ENCODE assay signal across 10 mouse cellular contexts in the genomic region with DNA sequence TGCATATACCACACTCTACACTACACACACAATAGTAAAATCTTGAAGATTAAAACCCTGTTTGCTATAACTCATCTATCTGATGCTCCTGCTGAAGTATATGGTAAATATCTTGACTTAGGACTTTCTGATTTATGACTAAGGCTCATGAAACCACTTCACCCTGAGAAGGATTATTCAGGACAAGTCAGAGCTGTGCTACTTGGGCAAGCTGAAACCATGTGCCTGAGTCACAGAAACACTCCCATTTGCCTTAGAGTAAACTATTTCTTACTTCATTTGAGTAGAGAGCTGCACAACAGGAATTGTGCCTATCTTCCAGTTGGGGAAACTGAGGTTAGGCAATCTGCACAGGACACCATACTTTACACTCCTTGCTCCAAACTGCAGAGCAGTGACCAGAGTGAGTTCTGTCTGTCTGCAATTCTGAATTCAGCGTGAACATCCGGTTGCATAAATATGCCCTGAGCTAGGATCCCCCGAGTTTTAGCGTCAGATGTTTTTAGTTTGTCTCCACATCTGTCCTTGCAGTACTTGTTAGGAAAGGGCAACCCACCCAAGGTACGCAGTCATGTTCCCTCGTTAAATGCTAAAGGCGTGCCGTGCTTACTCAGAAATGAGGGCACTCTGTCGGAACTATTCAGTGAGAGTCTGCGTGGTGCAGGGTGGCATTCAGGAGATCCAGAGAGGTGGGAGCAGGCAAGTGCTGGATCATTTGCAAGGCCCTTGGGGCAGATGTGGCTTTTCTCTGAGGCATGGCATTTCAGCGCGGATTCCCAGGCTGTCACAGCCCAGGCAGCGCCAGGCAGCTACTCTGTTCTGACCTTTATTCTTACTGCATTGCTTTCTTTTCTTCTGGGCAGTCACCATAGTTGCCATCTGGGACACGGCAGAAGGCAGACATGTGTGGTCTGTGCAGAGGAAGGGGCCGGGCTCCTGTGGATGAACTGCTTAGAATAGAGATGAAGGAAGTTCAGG. TPM values are rescaled to one million over a fixed set of nuclear protein-coding genes. Genes with fewer than 3 reads are reported as not detected.
DNase-seq lines count a peak whose midpoint lies in the region; ATAC-seq lines count a peak whose summit lies in the region.
"Had no signal": no experiment of that assay in that cellular context is flagged by ENCODE, and none has a peak within 500 bp of the region (broad histone marks: within the 10 kb centered on the region; RNA-seq: fewer than 3 reads in every experiment).

No protein-coding gene starts in this region.

- peaks cover 14% of the 10 kb centered on the region for H3K4me1 ChIP-seq in heart, embryonic 15.5 days (replicated peaks)
- H3K4me1 ChIP-seq in forebrain, embryonic 13.5 days, result peaks cover 23% of the 10 kb centered on the region
- peaks cover 24% of the 10 kb centered on the region for H3K4me1 ChIP-seq in limb, embryonic 13.5 days
- H3K4me1 ChIP-seq in kidney, embryonic 14.5 days (ENCODE audit: control insufficient read depth, insufficient read depth, low read length), result peaks cover 12% of the 10 kb centered on the region

- H3K36me3 ChIP-seq in heart, embryonic 15.5 days, result no peaks in the 10 kb centered on the region
- no peaks in the 10 kb centered on the region for H3K36me3 ChIP-seq in forebrain, embryonic 13.5 days (ENCODE audit: poor library complexity, severe bottlenecking)
- no peaks in the 10 kb centered on the region for H3K36me3 ChIP-seq in limb, embryonic 13.5 days
- no peaks in the 10 kb centered on the region; the same call in 1 of the 2 replicates for H3K36me3 ChIP-seq in kidney, embryonic 14.5 days (ENCODE audit: control insufficient read depth, insufficient read depth, low read length)

- H3K27me3 ChIP-seq in heart, embryonic 15.5 days, result no peaks in the 10 kb centered on the region
- H3K27me3 ChIP-seq in forebrain, embryonic 13.5 days, result no peaks in the 10 kb centered on the region
- H3K27me3 ChIP-seq in limb, embryonic 13.5 days, result no peaks in the 10 kb centered on the region
- H3K27me3 ChIP-seq in kidney, embryonic 14.5 days (ENCODE audit: control insufficient read depth, insufficient read depth, low read length), result no peaks in the 10 kb centered on the region

- no peak overlapping the region for H3K9ac ChIP-seq in heart, embryonic 15.5 days
- H3K9ac ChIP-seq in forebrain, embryonic 13.5 days, result no peak overlapping the region
- H3K9ac ChIP-seq in limb, embryonic 13.5 days, result peak overlapping the region; percentile 48
- no peak overlapping the region for H3K9ac ChIP-seq in kidney, embryonic 14.5 days (ENCODE audit: low read depth, low read length)

- H3K27ac ChIP-seq in heart, embryonic 15.5 days, result no peak overlapping the region
- H3K27ac ChIP-seq in forebrain, embryonic 13.5 days, result no peak overlapping the region
- H3K27ac ChIP-seq in limb, embryonic 13.5 days, result 0 out of 2 replicates have a peak overlapping the region, but pooled peaks have one; percentile 10
- H3K27ac ChIP-seq in kidney, embryonic 14.5 days (ENCODE audit: low read depth, low read length), result no peak overlapping the region
- H3K27ac ChIP-seq: macrophage had no signal

- no peak overlapping the region for H3K4me2 ChIP-seq in heart, embryonic 15.5 days
- no peak overlapping the region for H3K4me2 ChIP-seq in forebrain, embryonic 13.5 days
- H3K4me2 ChIP-seq in limb, embryonic 13.5 days (replicated peaks), result peak overlapping the region; percentile 45
- no peak overlapping the region for H3K4me2 ChIP-seq in kidney, embryonic 14.5 days (replicated peaks; ENCODE audit: low read depth, low read length)

- H3K4me3 ChIP-seq in heart, embryonic 15.5 days, result no peak overlapping the region
- H3K4me3 ChIP-seq in forebrain, embryonic 13.5 days, result no peak overlapping the region
- no peak overlapping the region for H3K4me3 ChIP-seq in limb, embryonic 13.5 days
- H3K4me3 ChIP-seq in kidney, embryonic 14.5 days (ENCODE audit: low read length), result no peak overlapping the region

- 0 out of 2 replicates have a peak, but pooled peaks have one; percentile 3 for ATAC-seq in heart, embryonic 15.5 days (replicated peaks; ENCODE audit: insufficient number of reproducible peaks, insufficient read depth, low FRiP score, low read depth)
- ATAC-seq in forebrain, embryonic 13.5 days, result peak; percentile 64
- ATAC-seq in limb, embryonic 13.5 days (ENCODE audit: low FRiP score, low read depth), result peak; percentile 45; the same call in 1 of the 2 replicates
- ATAC-seq in kidney, embryonic 14.5 days (ENCODE audit: low FRiP score, low TSS enrichment), result no peak

- WGBS in heart, embryonic 15.5 days, result 76% methylated on average over 15 of the region's 15 CpGs
- WGBS in forebrain, embryonic 13.5 days, result 45% methylated on average over 15 of the region's 15 CpGs
- 23% methylated on average over 15 of the region's 15 CpGs for WGBS in limb, embryonic 13.5 days
- WGBS in kidney, embryonic 14.5 days, result 69% methylated on average over 15 of the region's 15 CpGs

- no peaks in the 10 kb centered on the region for H3K9me3 ChIP-seq in heart, embryonic 15.5 days (replicated peaks)
- no peaks in the 10 kb centered on the region for H3K9me3 ChIP-seq in forebrain, embryonic 13.5 days (replicated peaks)
- H3K9me3 ChIP-seq in limb, embryonic 13.5 days, result no peaks in the 10 kb centered on the region
- no peaks in the 10 kb centered on the region for H3K9me3 ChIP-seq in kidney, embryonic 14.5 days (ENCODE audit: control insufficient read depth, low read length)

- intact Hi-C loops in heart, postnatal 25 days (cut with DNase I), result no loop called here

- DNase-seq in heart, postnatal 25 days (ENCODE audit: low spot score), result no peak
- DNase-seq in retina, embryonic 14.5 days (ENCODE audit: low spot score), result peak; percentile 35
- DNase-seq in cerebellum, postnatal 14 days, result no peak
- no peak for DNase-seq in adrenal gland, adult 2 months
- DNase-seq: adrenal gland, postnatal 25 days had no signal

RNA-seq across cellular contexts. Expression of a gene that starts 53.6 kb away (rescaled TPM):
- 24.9 and 29.2 TPM in 2 replicates for polyA plus RNA-seq in heart, embryonic 15.5 days (2015; fragmentation: Nextera tagmentation; extraction: Ambion mirVana)
- total RNA-seq in heart, postnatal 25 days (2021), result 10 to 100 TPM; 13.6 to 14.4 TPM
- polyA plus RNA-seq in forebrain, embryonic 13.5 days (2015; fragmentation: Nextera tagmentation; extraction: Ambion mirVana), result 68.0 and 69.9 TPM in 2 replicates
- polyA plus RNA-seq in limb, embryonic 13.5 days (2015; fragmentation: Nextera tagmentation; extraction: Ambion mirVana), result 59.2 and 62.8 TPM in 2 replicates
- polyA plus RNA-seq in kidney, embryonic 14.5 days (2014; fragmentation: Nextera tagmentation; extraction: Ambion mirVana), result 45.1 and 57.3 TPM in 2 replicates
- total RNA-seq in adrenal gland, adult 2 months (2021), result 10 to 100 TPM; 20.6 to 25.6 TPM
- polyA plus RNA-seq in adrenal gland, adult 2 months (2012; rRNA removed), result 6.3 TPM in 2 replicates
